17 mouse cellular contexts compared by ENCODE assay signal in the genomic region with DNA sequence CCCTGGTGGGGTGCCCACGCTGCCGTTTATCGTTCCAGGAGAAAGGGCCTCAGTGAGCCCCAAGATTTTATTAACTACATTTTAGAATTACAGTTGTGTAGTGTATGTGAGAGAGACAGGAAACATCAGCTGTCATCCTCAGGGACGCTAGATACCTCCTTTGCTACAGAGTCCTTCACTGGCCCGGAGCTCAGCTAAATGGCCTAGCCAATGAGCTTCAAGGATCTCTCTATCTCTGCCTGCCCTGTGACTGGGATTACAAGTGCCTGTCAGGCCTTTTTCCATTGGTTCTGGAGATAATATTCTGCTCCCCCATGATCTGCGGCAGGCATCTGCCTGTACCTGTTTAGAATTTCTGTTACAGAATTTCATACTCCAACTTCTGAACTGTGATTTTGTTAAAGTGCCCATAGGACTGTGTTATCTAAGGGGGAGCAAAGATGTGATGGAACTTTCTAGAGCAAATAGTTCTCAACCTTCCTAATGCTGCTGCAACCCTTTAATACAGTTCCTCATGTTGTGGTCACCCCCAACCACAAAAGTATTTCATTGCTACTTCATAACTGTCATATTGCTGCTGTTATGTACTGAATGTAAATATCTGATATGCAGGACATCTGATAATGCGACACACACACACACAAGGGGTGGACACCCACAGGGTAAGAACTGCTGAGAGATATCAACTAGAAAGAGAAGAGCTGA. TPM values are rescaled to one million over a fixed set of nuclear protein-coding genes. Genes with fewer than 3 reads are reported as not detected.
DNase-seq lines count a peak whose midpoint lies in the region; ATAC-seq and TF ChIP-seq lines count a peak whose summit lies in the region.
"Had no signal": no experiment of that assay in that cellular context is flagged by ENCODE, and none has a peak within 500 bp of the region (broad histone marks: within the 10 kb centered on the region; RNA-seq: fewer than 3 reads in every experiment).

No protein-coding gene starts in this region.

- no peak for TF ChIP-seq POLR2A in bone marrow, adult 2 months (IDR thresholded peaks at IDR 0.05; ENCODE audit: borderline replicate concordance, control insufficient read depth, low read depth, low read length)

- TF ChIP-seq CTCF in gastrocnemius, adult 2 months (IDR thresholded peaks at IDR 0.05), result no peak
- no peak for TF ChIP-seq CTCF in lung, embryonic 14.5 days (IDR thresholded peaks at IDR 0.05; ENCODE audit: low read depth)
- TF ChIP-seq CTCF in lung, postnatal 0 days (IDR thresholded peaks at IDR 0.05), result no peak
- no peak for TF ChIP-seq CTCF in bone marrow, adult 2 months (IDR thresholded peaks at IDR 0.05; ENCODE audit: control insufficient read depth, insufficient read depth, low read length)

- H3K27ac ChIP-seq in gastrocnemius, adult 2 months, result peak overlapping the region; percentile 68
- H3K27ac ChIP-seq in lung, embryonic 14.5 days (ENCODE audit: low read depth), result no peak overlapping the region
- no peak overlapping the region for H3K27ac ChIP-seq in lung, postnatal 0 days (ENCODE audit: low read length)
- H3K27ac ChIP-seq in bone marrow, adult 2 months (ENCODE audit: control insufficient read depth, insufficient read depth, low read depth, low read length, poor library complexity), result peak overlapping the region; percentile 65; the same call in 1 of the 2 replicates
- H3K27ac ChIP-seq: embryonic facial prominence, embryonic 12.5 days; forebrain, embryonic 12.5 days; heart, embryonic 13.5 days; hindbrain, embryonic 15.5 days; limb, embryonic 12.5 days had no signal

- 0 out of 2 replicates have a peak, but pooled peaks have one; percentile 19 for ATAC-seq in lung, embryonic 14.5 days (ENCODE audit: insufficient read depth)
- ATAC-seq in lung, postnatal 0 days, result no peak
- peak; percentile 36; the same call in 1 of the 2 replicates for ATAC-seq in megakaryocyte-erythroid progenitor cell, adult 5-6 weeks (replicated peaks; ENCODE audit: low FRiP score, low TSS enrichment, poor library complexity, severe bottlenecking)

- no peaks in the 10 kb centered on the region for H3K36me3 ChIP-seq in lung, embryonic 14.5 days (ENCODE audit: insufficient read depth)
- H3K36me3 ChIP-seq in lung, postnatal 0 days (ENCODE audit: insufficient read depth, low read length), result no peaks in the 10 kb centered on the region
- H3K36me3 ChIP-seq: embryonic facial prominence, embryonic 12.5 days; forebrain, embryonic 12.5 days; heart, embryonic 13.5 days; hindbrain, embryonic 15.5 days had no signal

- no peaks in the 10 kb centered on the region for H3K27me3 ChIP-seq in lung, embryonic 14.5 days (ENCODE audit: insufficient read depth, low read length)
- H3K27me3 ChIP-seq in lung, postnatal 0 days (replicated peaks; ENCODE audit: insufficient read depth, low read length), result no peaks in the 10 kb centered on the region
- H3K27me3 ChIP-seq: embryonic facial prominence, embryonic 12.5 days; forebrain, embryonic 12.5 days; heart, embryonic 13.5 days; hindbrain, embryonic 15.5 days; limb, embryonic 12.5 days had no signal

- intact Hi-C loops in gastrocnemius, adult 2 months (cut with DNase I), result no loop called here

- no peak for DNase-seq in gastrocnemius, adult 2 months
- no peak for DNase-seq in gastrocnemius, postnatal 10 days
- DNase-seq in lung, embryonic 14.5 days, result no peak
- no peak for DNase-seq in lung, postnatal 0 days (ENCODE audit: low spot score)
- DNase-seq in urinary bladder, adult 2 months (ENCODE audit: low spot score), result no peak
- DNase-seq in frontal cortex, postnatal 25 days (ENCODE audit: low spot score in 2 of 2), result no peak
- DNase-seq: B cell, adult 2 months; cerebellum, adult 8-10 months; midbrain, embryonic 14.5 days; retina, postnatal 1 day had no signal

- no peak for TF ChIP-seq EP300 in lung, postnatal 0 days (IDR thresholded peaks at IDR 0.05)

- no peak overlapping the region for H3K4me3 ChIP-seq in gastrocnemius, adult 2 months
- H3K4me3 ChIP-seq in lung, embryonic 14.5 days (ENCODE audit: low read depth, low read length), result no peak overlapping the region
- H3K4me3 ChIP-seq in lung, postnatal 0 days (ENCODE audit: low read depth, low read length), result no peak overlapping the region
- H3K4me3 ChIP-seq in bone marrow, adult 2 months (replicated peaks; ENCODE audit: control insufficient read depth, low read depth, low read length), result no peak overlapping the region
- H3K4me3 ChIP-seq: embryonic facial prominence, embryonic 12.5 days; forebrain, embryonic 12.5 days; heart, embryonic 13.5 days; hindbrain, embryonic 15.5 days; limb, embryonic 12.5 days had no signal

- 0 out of 2 replicates have a peak, but pooled peaks cover 3% of the 10 kb centered on the region for H3K4me1 ChIP-seq in lung, embryonic 14.5 days (ENCODE audit: insufficient read depth)
- peaks cover 7% of the 10 kb centered on the region; the same call in 1 of the 2 replicates for H3K4me1 ChIP-seq in lung, postnatal 0 days (ENCODE audit: insufficient read depth, low read depth, low read length)
- peaks cover 14% of the 10 kb centered on the region for H3K4me1 ChIP-seq in bone marrow, adult 2 months (ENCODE audit: control insufficient read depth, insufficient read depth, low read length)
- H3K4me1 ChIP-seq: hindbrain, embryonic 15.5 days had no signal

- H3K9me3 ChIP-seq in lung, embryonic 14.5 days (ENCODE audit: low read depth, low read length), result no peaks in the 10 kb centered on the region
- no peaks in the 10 kb centered on the region for H3K9me3 ChIP-seq in lung, postnatal 0 days (ENCODE audit: low read length)
- H3K9me3 ChIP-seq: embryonic facial prominence, embryonic 12.5 days; forebrain, embryonic 12.5 days; heart, embryonic 13.5 days; hindbrain, embryonic 15.5 days; limb, embryonic 12.5 days had no signal

- 49% methylated on average over 7 of the region's 7 CpGs for whole genome bisulfite sequencing in lung, embryonic 14.5 days
- WGBS in lung, postnatal 0 days, result 57% methylated on average over 7 of the region's 7 CpGs
- 37% methylated on average over 7 of the region's 7 CpGs for WGBS in bone marrow, adult 2 months

- no peak overlapping the region for H3K9ac ChIP-seq in lung, embryonic 14.5 days
- no peak overlapping the region for H3K9ac ChIP-seq in lung, postnatal 0 days (replicated peaks; ENCODE audit: low read depth)
- H3K9ac ChIP-seq: embryonic facial prominence, embryonic 12.5 days; forebrain, embryonic 12.5 days; heart, embryonic 13.5 days; hindbrain, embryonic 15.5 days; limb, embryonic 12.5 days had no signal

- H3K4me2 ChIP-seq in lung, embryonic 14.5 days, result no peak overlapping the region
- no peak overlapping the region for H3K4me2 ChIP-seq in lung, postnatal 0 days (replicated peaks; ENCODE audit: low read depth, low read length)
- H3K4me2 ChIP-seq: embryonic facial prominence, embryonic 12.5 days; forebrain, embryonic 12.5 days; heart, embryonic 13.5 days; hindbrain, embryonic 15.5 days; limb, embryonic 12.5 days had no signal

RNA-seq across cellular contexts. Expression of a gene that starts 3.2 kb away (rescaled TPM):
- 100 to 1,000 TPM; 165 to 168 TPM for total RNA-seq in gastrocnemius, adult 2 months (2021)
- 100 to 1,000 TPM; 213 to 225 TPM for total RNA-seq in gastrocnemius, postnatal 10 days (2021)
- 423 and 432 TPM in 2 replicates for polyA plus RNA-seq in lung, embryonic 14.5 days (2014; fragmentation: Nextera tagmentation; extraction: Ambion mirVana)
- polyA plus RNA-seq in lung, postnatal 0 days (2015; fragmentation: Nextera tagmentation; extraction: Ambion mirVana), result 281 and 292 TPM in 2 replicates
- polyA plus RNA-seq in bone marrow, adult 2 months (2011; ENCODE audit: insufficient read depth, insufficient read length, low replicate concordance, missing spikeins), result 71.0 and 119 TPM in 2 replicates
- 335 and 357 TPM in 2 replicates for total RNA-seq in megakaryocyte-erythroid progenitor cell, adult 5-6 weeks (2014; fragmentation: Nextera tagmentation)
- 358 and 418 TPM in 2 replicates for total RNA-seq in megakaryocyte-erythroid progenitor cell, adult 5-6 weeks (2017)
- polyA plus RNA-seq in urinary bladder, adult 2 months (2012; rRNA removed), result 149 and 166 TPM in 2 replicates

Comparison
In these comparisons a context has a peak if more than half of its experiments do, and no peak if none do; other contexts are left out.
1. H3K27ac ChIP-seq: peak in gastrocnemius, adult 2 months (single experiment) and bone marrow, adult 2 months (single experiment); none in lung, embryonic 14.5 days (single experiment) and lung, postnatal 0 days (single experiment).